Mouse (Mus musculus) neutrophil, adult 5-6 weeks (primary cell): ENCODE results near the gene Rpl13a. TPM values are rescaled to one million over a fixed set of nuclear protein-coding genes. Genes with fewer than 3 reads are reported as not detected.
"Not testable (repeated sequence)": the region's sequence is repeated elsewhere in the genome, so short reads cannot be mapped to it uniquely, and the experiment has no call there.

Experiments
- ATAC-seq: fragments of 151-379, 151-347 bp; 2 replicates; pipeline ENCODE4 v1.8.0; 2017; ENCODE audit warnings: mild to moderate bottlenecking, moderate TSS enrichment; ENCODE audit not compliant: insufficient number of reproducible peaks, poor library complexity, low FRiP score, severe bottlenecking; ENCODE audit errors: extremely low read depth
- total RNA-seq: library from RNA; stranded (forward); fragments of 200-1000 nt; gene quantifications from 2 replicates; pipeline ENCODE4 v1.2.3, GENCODE M21; 2017

Gene Rpl13a
- total RNA-seq, 1 experiment from 2014 or later = 2,520 TPM

DNA sequence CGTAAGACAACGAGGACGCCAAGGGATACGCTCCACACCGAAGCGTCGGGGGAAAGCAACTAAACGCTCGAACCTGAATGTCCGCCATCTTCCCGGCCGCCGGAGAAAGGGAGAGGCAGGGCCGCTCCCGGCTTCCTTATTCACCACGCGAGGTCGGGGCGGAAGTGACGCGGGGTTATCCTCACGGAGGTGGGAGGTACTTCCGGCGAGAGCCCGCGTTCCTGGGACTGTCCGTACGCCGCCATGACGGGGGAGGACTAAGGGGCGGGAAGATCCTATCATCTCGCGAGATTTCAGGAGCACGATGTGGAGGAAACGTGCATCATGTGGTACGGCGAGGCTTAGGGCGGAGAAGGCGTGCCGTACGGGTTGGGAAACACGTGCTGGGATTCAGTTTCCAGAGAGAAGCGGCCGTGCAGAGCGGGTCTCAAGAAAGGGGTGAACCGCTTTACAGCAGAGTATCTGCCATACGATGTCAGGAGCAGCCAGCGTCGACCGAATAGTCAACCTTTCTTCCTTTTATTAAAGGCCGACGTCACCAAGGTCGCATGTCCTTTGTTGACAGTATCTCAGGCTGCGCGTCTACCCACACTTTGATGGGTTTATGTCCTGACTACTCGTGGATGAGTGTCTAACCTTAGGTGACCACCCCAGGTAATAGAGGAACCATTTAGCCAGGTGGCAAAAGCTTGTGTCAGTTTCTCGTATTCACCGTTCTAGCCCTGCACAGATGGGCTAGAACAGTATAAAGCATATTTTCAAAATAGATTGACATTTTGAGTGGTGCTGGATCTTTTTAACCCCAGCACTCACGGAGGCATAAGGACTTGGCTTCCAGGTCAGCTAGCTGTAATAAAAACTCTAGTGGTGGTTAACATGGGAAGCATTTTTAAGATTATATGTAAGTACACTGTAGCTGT, 4.1 kb downstream of the Rpl13a start, which contains the start of gene Rps11:
Gene Rps11 (minus strand): TSS at position 216 of the 920 bp plus-strand sequence.
- ATAC-seq = peak; percentile 65

- no peak for ATAC-seq
These were observed 5.4 kb downstream of the Rpl13a start for GRCm38 (mm10) chr7:45123186-45123570.

DNA sequence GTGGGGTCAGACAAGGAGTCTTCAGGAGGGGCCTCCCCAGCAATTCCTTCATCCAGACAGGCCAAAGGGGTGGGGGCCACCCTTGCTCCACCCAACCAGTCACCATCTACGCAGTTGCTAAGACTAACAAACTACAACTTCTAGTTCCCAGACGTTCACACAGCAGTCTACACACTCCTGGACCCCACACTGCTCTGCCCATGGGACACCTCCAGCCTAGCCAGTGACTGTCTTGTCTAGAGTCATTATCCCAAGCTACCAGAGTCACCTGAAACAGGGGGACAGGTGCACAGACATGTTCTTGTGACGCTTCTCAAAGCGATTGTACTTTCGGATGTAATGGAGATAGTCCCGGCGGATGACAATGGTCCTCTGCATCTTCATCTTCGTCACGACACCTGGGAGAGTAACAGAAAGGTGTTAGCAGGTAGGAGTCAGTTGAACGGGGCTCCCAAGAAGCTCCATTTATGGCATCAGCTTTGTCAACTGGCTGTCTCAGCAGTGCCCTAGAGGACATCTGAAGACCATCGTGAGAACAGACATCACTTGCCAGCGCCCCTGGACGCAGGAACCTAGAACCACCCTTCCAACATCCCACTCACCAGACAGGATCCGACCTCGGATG, 5.9 kb downstream of the Rpl13a start:
- ATAC-seq = no peak

DNA sequence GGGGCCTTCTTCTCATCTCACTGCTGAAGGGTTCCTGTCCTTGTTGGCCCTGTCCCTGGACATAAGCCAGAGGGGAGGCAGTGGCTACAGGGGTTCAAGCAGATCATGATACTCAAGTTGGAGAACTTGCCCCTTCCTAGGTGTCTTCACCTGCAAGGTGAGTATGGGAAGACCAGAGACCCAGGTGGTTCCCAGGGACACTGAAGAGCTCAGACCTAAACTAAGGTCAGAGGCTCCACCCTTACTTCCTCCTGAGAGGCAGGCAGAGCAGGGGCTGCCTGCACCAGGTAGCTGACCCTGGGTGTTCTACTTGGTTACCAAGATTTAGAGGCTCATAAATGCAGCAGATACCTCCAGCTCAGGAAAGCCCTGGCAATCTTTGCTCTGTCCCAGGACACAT, 6.6 kb downstream of the Rpl13a start:
- ATAC-seq = no peak

DNA sequence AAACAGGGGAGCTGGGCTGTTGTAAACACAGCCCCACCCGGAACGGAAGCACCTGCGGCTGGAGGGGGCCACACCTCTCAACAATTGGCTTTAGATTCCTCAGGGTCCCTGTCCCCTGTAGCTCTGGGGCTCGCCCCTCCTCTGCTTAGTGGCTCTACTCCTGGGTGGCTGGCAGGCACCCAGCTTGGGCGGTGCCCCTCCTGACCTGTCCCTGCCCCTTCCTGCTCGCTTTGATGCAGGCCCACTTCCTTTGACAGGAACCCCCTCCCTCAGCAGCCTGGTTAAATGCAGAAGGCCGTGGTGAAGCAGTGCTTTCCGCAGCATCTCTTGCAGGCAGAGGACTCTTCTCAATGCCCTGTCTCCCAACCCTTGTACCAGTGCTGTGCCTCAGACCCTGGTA, 7.2 kb downstream of the Rpl13a start:
- peak; percentile 54 for ATAC-seq

GRCm38 (mm10) chr7:45119780-45120709, 8.5 kb downstream of the Rpl13a start:
- ATAC-seq = no peak

DNA sequence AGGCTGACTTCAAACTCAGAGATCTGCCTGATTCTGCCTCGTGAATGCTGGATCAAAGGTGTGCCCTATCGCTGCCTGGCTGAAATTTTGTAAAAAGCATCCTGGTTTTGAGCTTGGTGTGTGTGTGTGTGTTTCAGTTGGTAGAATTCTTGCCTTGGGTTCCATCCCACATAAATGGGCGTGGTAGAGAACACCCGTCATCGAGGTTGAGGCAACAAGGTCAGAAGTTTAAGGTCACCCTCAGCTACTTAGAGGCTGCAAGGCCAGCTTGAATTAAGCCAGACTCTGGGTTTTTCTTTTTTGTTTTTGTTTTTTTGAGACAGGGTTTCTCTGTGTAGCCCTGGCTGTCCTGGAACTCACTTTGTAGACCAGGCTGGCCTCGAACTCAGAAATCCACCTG, 10.2 kb downstream of the Rpl13a start:
- no peak for ATAC-seq

DNA sequence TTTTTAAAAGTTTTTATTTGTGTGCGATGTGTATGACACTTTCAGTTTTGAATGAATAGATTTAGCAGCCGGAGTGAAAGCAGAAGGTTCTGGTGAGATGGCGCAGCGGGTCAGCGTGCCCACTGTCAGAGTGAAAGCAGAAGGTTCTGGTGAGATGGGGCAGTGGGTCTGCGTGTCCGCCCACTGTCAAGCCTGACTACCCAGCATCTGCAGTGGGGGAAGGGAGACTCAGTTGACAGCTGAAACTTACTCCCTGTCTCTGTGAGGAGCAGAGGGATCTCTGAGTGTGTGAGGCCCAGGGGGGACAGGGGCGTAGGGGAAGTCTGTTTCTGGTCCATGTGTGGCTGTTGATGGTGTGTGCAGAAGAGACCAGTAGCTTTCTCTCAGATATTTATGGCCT, 11.0 kb downstream of the Rpl13a start:
- ATAC-seq = no peak

- ATAC-seq = no peak
These were observed 15.1 kb downstream of the Rpl13a start for GRCm38 (mm10) chr7:45113476-45113875.

- no peak for ATAC-seq
These were observed 16.0 kb downstream of the Rpl13a start for GRCm38 (mm10) chr7:45112529-45112928.

DNA sequence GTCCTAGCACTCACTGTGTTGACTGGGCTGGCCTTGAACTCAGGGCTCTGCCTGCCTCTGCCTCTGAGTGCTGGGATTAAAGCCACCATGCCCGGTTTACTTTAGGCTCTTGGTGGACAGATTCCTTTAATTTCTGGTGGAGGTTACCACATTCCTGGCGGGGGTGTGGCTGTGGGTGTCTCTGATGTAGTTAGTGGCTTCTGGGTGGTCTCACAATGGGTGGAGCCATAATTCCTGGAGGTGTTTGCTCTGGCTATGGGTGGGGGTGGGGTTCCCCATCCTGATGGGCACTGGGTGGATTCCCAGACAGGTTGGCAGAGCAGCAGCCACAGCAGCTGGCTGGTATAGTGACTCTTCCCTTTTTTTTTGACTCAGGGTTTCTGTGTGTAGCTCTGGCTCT, 16.6 kb downstream of the Rpl13a start:
- ATAC-seq = no peak

DNA sequence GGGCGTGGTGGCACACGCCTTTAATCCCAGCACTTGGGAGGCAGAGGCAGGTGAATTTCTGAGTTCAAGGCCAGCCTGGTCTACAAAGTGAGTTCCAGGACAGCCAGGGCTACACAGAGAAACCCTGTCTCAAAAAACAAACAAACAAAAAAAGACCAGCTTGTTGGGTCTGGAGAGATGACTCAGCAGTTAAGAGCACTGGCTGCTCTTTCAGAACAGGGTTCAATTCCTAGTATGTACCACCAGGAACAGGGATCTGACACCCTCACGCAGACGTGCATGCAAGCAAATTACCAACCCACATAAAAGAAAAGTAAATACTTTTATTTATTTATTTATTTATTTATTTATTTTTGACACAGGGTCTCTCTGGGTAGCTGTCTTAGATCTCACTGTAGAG, 18.5 kb downstream of the Rpl13a start:
- ATAC-seq = not testable (repeated sequence)

GRCm38 (mm10) chr7:45107052-45107645, 21.4 kb downstream of the Rpl13a start:
- ATAC-seq = no peak

DNA sequence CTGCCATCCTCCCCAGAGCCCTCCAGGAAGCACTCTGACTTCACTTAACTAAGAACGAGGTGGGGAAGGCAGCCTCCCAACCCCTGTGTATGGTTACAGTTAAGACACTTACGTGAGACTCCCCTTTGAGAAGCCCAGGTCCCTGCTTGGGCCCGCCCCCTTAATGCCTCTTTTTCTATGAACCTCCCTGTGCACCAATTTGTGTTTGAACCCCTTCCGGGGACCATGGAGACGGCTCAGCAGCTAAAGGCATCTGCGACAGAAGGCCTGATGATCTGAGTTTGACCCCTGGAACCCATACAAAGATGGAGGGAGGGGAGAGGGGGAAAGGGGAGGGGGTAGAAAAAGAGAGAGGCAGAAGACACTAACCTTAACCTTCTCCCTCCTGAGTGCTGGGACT, 22.1 kb downstream of the Rpl13a start:
- ATAC-seq = no peak

DNA sequence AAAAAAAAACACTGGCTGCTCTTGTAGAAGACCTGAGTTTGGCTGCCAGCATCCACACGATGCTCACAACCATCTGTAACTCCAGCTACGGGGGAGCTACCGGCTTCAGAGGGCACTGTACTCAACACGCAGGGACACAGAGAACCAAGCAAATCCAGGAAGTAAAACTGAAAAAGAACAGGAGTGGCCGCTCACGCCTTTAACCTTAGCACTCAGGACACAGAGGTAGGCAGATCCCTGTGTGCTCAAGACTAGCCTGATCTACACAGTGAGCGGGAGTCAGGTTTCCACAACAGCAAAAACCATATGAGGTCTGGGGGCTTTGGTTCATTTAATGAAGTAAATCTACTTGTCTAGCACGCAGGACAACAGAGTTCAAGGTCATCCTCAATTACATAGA, 23.1 kb downstream of the Rpl13a start:
- no peak for ATAC-seq

DNA sequence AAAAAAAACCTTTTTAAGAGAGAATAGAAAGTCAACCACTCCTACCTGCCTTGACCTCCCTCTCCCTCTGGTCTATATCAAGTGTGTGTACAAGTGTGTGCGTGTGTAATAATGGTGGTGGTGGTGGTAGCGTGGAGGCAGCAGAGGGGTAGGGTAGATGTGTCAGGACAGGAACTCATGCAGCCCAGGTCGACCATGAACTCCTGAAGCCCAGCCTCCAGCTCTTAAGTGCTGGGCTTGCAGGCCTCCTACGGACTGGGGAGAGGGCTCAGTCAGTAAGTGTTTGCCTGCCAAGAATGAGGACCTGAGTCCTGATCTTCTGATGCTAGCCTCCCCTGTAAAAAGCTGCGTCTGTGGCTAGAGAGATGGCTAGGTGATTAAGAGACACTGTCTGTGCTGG, 23.6 kb downstream of the Rpl13a start:
- ATAC-seq = no peak

GRCm38 (mm10) chr7:45103652-45104180, 24.8 kb downstream of the Rpl13a start, which contains the start of gene Fcgrt:
Fcgrt (minus strand) TSS chr7:45103851.
- no peak for ATAC-seq

DNA sequence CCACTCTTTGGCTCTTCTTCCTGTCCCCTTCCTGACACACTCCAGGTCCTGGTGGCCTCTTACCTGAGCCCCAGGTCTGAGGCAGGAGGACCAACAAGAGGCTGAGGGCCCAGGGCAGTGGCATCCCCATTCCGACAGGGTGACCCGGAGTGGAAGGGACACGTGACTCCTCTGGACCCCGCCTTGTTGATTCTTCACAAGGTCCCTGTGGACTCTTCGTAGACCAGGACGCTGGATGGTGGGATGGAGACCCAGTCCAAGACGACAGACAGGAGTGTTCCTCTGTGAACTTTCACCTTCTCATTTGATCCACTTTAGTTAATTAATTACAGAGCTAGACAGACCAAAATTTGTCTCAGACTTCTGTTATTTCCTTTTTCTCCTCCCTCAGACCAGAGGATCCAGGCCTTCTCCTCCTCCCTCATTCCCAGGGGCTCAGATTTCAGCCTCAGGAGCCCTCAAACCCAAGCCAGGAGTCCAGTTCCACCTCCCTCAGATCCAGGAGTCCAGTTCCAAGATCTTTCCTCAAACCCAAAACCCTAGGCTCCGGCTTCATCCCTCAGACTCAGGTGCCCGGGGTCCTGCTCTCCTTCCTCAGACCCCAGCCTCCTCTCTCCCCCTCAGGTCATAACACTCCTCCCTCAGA, 25.5 kb downstream of the Rpl13a start:
- no peak for ATAC-seq
